Mouse (Mus musculus) lung, adult 2 months (tissue): ENCODE results near the gene Agap3.

ENCODE experiments used
- CTCF ChIP-seq: fragments of 200-500 bp; IDR thresholded peaks from 2 replicates; pipeline ENCODE4 v1.5.1; 2011; ENCODE audit warnings: mild to moderate bottlenecking, low read length, control low read depth; ENCODE audit not compliant: insufficient read depth
- POLR2A ChIP-seq: fragments of 200-500 bp; IDR thresholded peaks from 2 replicates; pipeline ENCODE4 v1.6.1; 2011; ENCODE audit warnings: low read depth, mild to moderate bottlenecking, control low read depth, low read length, borderline replicate concordance; ENCODE audit errors: extremely low read depth

DNA sequence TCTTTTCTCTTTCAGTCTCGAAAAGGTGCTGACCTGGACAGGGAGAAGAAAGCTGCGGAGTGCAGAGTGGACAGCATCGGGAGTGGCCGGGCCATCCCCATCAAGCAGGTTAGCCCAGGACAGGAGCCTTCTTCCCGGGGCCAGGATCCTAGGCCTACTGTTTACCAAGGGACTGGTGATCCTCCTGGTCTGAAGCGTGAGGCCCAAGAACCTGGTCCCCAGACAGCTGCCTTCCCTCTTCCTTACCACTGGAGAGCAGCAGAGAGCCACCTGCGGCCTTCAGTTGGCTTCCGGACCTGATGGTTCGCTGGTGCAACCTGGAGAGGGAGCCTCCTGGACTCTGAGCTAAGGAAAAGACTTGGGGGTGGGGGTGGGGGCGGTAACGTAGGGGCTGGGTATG, 31.3 kb downstream of the Agap3 start:
- TF ChIP-seq CTCF (peak; percentile 75), POLR2A (no peak)
